Mouse (Mus musculus) myocyte (in vitro differentiated cells): ENCODE results near the gene Rgl1.

Source experiments
- CEBPB ChIP-seq: IDR thresholded peaks from 2 replicates; pipeline ENCODE4 v1.6.1; 2011; ENCODE audit warnings: mild to moderate bottlenecking, moderate library complexity; ENCODE audit not compliant: poor library complexity, insufficient read depth, severe bottlenecking
- MAX ChIP-seq: IDR thresholded peaks from one replicate; pipeline ENCODE4 v1.6.1; 2011; ENCODE audit warnings: low read depth, mild to moderate bottlenecking, control low read depth
- POLR2A ChIP-seq: IDR thresholded peaks from one replicate; pipeline ENCODE4 v1.6.1; 2011; ENCODE audit warnings: low read depth, mild to moderate bottlenecking, control low read depth, moderate library complexity; ENCODE audit not compliant: insufficient read length
- POLR2AphosphoS2 ChIP-seq: IDR thresholded peaks from one replicate; pipeline ENCODE4 v1.6.1; 2011; ENCODE audit warnings: low read depth, control low read depth; ENCODE audit not compliant: insufficient read length
- TCF3 ChIP-seq: IDR thresholded peaks from one replicate; pipeline ENCODE4 v1.6.1; 2011; ENCODE audit warnings: low read depth, control low read depth; ENCODE audit not compliant: insufficient read length

DNA sequence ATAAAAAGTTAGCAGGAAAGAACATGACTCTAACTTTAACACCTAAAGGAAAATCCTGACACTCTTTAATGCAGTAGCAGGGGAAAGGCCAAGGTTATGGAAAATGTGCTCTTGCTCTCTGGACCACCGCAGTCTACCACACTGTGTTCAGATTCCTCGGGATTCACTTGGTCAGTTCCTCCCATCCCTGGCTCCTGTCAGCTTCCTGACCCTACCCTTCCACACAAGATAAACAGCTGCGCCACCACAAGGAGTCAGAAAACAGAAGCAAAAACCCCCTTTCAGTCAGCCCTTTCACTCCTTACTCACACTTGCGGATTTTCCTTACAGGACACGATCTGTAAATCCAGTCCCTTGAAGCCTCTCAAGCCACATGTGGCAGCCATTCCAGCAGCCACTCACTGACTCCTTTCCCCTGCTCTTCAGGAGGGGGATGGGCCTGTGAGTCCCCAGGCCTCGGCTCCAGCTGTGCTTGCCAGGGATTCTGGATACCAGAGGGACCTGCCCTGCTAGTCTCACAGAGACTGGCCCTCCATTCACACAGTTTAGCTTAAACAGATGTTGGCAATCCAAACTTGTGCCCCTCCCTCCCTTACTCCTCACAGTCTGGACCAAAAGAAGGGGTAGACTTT, 78.9 kb downstream of the Rgl1 start:
- no peak for TF ChIP-seq POLR2A
- no peak for TF ChIP-seq CEBPB
- TF ChIP-seq TCF3: no peak
- TF ChIP-seq POLR2AphosphoS2: no peak
- no peak for TF ChIP-seq MAX
